Mouse (Mus musculus) stomach, embryonic 16.5 days (tissue): ENCODE data around the gene Tbc1d22b. TPM values are rescaled to one million over a fixed set of nuclear protein-coding genes. Genes with fewer than 3 reads are reported as not detected.

Experiments
- ATAC-seq: fragments of 200-750 bp; cut with Nextera tagmentation; 2 replicates; pipeline ENCODE4 v1.8.0; 2017; ENCODE audit warnings: moderate number of reproducible peaks, moderate TSS enrichment; ENCODE audit not compliant: insufficient read depth, low FRiP score
- H3K27ac ChIP-seq: fragments of 300-500 bp; sonication (generic); 2 replicates; pipeline ENCODE4 v1.5.1; 2014; ENCODE audit warnings: low read length
- H3K27me3 ChIP-seq: fragments of 300-500 bp; sonication (generic); 2 replicates; pipeline ENCODE4 v1.6.1; 2014; ENCODE audit warnings: low read length, control low read depth, mixed read lengths; ENCODE audit not compliant: control insufficient read depth, insufficient read depth
- H3K36me3 ChIP-seq: fragments of 300-500 bp; sonication (generic); 2 replicates; pipeline ENCODE4 v1.6.1; 2014; ENCODE audit warnings: low read length; ENCODE audit not compliant: control insufficient read depth, insufficient read depth
- H3K4me1 ChIP-seq: fragments of 300-500 bp; sonication (generic); 2 replicates; pipeline ENCODE4 v1.6.1; 2014; ENCODE audit warnings: low read length, control low read depth, mixed read lengths; ENCODE audit not compliant: control insufficient read depth, insufficient read depth
- H3K4me2 ChIP-seq: fragments of 300-500 bp; sonication (generic); 2 replicates; pipeline ENCODE4 v1.6.1; 2014; ENCODE audit warnings: low read depth, low read length, mixed read lengths
- H3K4me3 ChIP-seq: fragments of 300-500 bp; sonication (generic); replicated peaks from 2 replicates; pipeline ENCODE4 v1.5.1; 2014; ENCODE audit warnings: mild to moderate bottlenecking, low read length
- H3K9ac ChIP-seq: fragments of 300-500 bp; sonication (generic); 2 replicates; pipeline ENCODE4 v1.6.1; 2014; ENCODE audit warnings: low read length
- H3K9me3 ChIP-seq: fragments of 300-500 bp; sonication (generic); replicated peaks from 2 replicates; pipeline ENCODE4 v1.6.1; 2016; ENCODE audit warnings: low read length, control low read depth; ENCODE audit not compliant: control insufficient read depth
- WGBS: fragments of 180-500 bp; shearing (Covaris S2); extraction: QIAGEN DNeasy Blood & Tissue Kit; methylation state at CpG from one replicate; pipeline ENCODE4 v1.1.7; 2014; 5-methylcytosine and 5-hydroxymethylcytosine counted together
- polyA plus RNA-seq: library from polyadenylated mRNA; unstranded; fragments of >200 nt; fragmentation: Nextera tagmentation; extraction: Ambion mirVana; gene quantifications from 2 replicates; pipeline ENCODE4 v1.2.1, GENCODE M21; 2015

The Tbc1d22b gene
- polyA plus RNA-seq, 1 experiment from 2014 or later: 12.2 TPM

DNA sequence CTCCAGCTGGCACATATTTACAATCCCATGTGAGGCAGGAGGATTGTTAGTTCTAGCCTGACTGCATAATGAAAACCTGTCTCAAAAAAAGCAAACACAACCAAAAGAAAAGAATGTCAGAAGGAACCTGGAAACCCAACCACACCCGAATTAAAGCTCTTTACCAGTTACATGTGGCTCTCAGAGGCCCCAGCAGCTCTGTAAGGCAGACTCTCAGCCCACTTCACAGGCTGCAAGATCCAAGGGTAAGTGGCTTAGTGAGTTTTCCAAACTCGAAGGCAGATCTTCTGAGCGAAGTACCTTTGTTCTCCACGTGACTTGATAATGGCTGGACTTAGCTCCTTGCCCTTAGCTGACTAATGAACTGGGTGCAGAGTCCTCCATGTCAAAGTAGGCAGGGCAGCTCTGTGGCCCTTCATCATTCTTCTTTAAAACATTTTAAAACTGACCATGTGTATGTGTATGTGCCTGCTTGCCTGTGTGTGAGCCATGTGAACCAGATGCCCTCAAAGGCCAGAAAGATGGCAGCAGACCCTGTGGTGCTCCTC is 30.1 kb downstream of the Tbc1d22b start:
- H3K9ac ChIP-seq: no peak overlapping the region
- H3K4me2 ChIP-seq: no peak overlapping the region
- no peaks in the 10 kb centered on the region for H3K9me3 ChIP-seq
- no peaks in the 10 kb centered on the region for H3K4me1 ChIP-seq
- no peak overlapping the region for H3K4me3 ChIP-seq
- no peaks in the 10 kb centered on the region for H3K36me3 ChIP-seq
- H3K27ac ChIP-seq: no peak overlapping the region; the same call in 1 of the 2 replicates
- 69% methylated on average over 4 of the region's 4 CpGs for WGBS
- peak; percentile 56; the same call in 1 of the 2 replicates for ATAC-seq
- H3K27me3 ChIP-seq: no peaks in the 10 kb centered on the region

DNA sequence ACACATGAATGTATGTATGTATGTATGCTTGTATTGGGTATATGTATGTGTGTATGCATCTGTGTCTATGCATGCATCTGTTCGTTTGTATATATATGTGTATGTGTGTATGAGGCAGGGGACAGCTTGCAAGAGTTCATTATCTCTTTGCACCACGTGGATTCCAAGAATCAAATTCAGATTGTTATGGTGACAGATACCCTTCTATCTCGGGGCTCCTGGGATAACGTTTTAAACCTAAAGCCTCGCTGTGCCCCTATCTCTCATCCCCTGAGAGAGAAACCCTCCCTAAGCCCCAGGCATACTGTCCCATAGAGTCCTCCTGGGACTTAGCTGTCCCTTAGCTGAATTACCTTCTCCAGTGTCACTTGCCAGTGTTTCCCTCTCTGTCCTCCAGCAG is 34.0 kb downstream of the Tbc1d22b start:
- H3K9ac ChIP-seq: no peak overlapping the region
- H3K27me3 ChIP-seq: no peaks in the 10 kb centered on the region
- no peak overlapping the region for H3K27ac ChIP-seq
- H3K4me2 ChIP-seq: no peak overlapping the region
- ATAC-seq: no peak
- H3K9me3 ChIP-seq: no peaks in the 10 kb centered on the region
- 75% methylated on average over 5 of the region's 5 CpGs for WGBS
- no peaks in the 10 kb centered on the region for H3K36me3 ChIP-seq
- H3K4me1 ChIP-seq: no peaks in the 10 kb centered on the region
- no peak overlapping the region for H3K4me3 ChIP-seq

DNA sequence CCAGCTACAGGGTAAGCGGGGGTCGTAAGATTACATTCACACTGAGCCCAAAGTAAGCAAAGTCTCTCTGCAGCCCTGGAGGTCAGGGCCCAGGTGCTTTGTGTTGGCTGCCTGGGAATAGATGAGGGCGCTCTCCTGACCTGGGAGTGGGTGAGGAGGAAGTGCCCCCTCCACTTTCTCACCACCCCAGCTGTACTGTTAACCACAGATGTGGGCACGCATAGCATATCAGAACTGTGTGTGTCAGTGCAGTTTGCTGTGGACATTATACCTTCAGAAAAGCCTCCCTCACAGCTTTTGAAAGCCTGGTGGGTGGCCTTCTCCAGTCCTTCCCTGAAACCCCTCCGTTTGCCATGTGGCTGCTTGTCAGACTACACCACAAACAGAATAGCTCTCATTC is 34.7 kb downstream of the Tbc1d22b start:
- no peaks in the 10 kb centered on the region for H3K36me3 ChIP-seq
- no peak overlapping the region for H3K9ac ChIP-seq
- WGBS: 52% methylated on average over 5 of the region's 5 CpGs
- H3K27ac ChIP-seq: no peak overlapping the region
- H3K4me1 ChIP-seq: peaks cover 3% of the 10 kb centered on the region; the same call in 1 of the 2 replicates
- no peak overlapping the region for H3K4me2 ChIP-seq
- no peaks in the 10 kb centered on the region for H3K27me3 ChIP-seq
- no peak overlapping the region for H3K4me3 ChIP-seq
- ATAC-seq: no peak
- no peaks in the 10 kb centered on the region for H3K9me3 ChIP-seq

DNA sequence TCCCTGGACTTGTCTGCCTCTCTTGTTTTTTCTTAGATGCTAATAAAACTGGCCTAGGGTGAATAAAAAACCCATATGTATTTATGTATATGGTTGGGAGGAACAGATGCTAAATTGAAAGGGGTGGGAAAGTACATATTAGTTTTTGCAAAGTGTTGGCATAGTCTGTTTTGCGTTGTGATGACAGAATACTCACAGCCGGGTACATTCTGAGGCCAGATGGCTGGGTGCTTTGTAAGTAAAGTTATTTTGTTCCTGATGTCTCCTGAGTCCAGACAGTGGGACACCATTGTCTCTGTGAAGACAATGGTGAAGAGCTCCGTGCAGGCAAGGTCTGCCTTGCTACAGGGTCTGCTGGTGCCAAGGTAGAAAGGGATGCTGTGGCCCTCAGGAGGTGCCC is 35.2 kb downstream of the Tbc1d22b start:
- Histone ChIP-seq H3K36me3 (no peaks in the 10 kb centered on the region), H3K4me3 (no peak overlapping the region), H3K4me1 (peaks cover 3% of the 10 kb centered on the region; the same call in 1 of the 2 replicates), H3K4me2 (no peak overlapping the region), H3K9ac (no peak overlapping the region), H3K27ac (no peak overlapping the region), H3K27me3 (no peaks in the 10 kb centered on the region), H3K9me3 (no peaks in the 10 kb centered on the region)
- 83% methylated on average over 3 of the region's 3 CpGs for WGBS
- ATAC-seq: no peak

DNA sequence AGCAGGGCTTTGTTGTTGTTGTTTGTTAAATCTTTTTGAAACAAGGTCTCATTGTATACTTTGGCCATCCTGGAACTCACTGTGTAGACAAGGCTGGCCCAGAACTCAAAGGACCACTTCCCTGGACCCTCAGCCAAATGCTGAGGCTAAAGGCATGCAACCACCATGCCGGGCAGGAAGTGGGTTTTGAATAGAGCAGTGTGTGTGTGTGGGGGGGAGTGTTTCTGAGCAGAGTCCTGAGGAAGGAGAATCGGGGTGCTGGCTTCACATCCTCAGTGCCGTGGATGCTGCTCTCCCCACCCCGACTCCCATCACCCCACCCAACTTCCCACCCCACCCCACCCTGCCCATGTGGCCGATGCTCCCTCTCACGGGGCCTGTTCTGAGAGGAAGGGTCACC is 35.9 kb downstream of the Tbc1d22b start:
- Histone ChIP-seq H3K27me3 (no peaks in the 10 kb centered on the region), H3K9me3 (no peaks in the 10 kb centered on the region), H3K4me1 (peaks cover 3% of the 10 kb centered on the region; the same call in 1 of the 2 replicates), H3K4me2 (no peak overlapping the region), H3K4me3 (no peak overlapping the region), H3K36me3 (no peaks in the 10 kb centered on the region), H3K9ac (no peak overlapping the region), H3K27ac (no peak overlapping the region)
- whole genome bisulfite sequencing: 84% methylated on average over 6 of the region's 6 CpGs
- no peak for ATAC-seq

DNA sequence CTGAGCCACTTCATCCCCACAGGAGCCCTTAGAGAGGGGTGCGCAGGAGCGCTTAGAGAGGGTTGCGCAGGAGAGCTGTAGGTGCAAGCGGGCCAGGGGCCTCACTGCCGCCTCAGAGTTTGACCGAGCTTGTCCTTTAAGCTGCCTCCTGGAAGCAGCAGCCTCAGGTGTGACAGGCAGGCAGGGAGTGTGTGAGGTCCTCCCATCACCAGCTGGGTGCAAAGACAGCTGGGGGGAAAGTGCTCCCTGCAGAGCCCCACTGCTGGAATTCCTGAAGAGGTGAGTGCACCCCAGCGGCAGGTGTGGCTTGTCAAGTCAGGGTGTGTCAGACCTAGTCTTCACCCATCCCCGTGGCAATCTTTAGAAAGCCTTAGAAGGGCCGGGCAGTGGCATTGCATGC is 37.3 kb downstream of the Tbc1d22b start:
- Histone ChIP-seq H3K9me3 (no peaks in the 10 kb centered on the region), H3K4me2 (no peak overlapping the region), H3K9ac (no peak overlapping the region), H3K27me3 (no peaks in the 10 kb centered on the region), H3K4me1 (peaks cover 3% of the 10 kb centered on the region; the same call in 1 of the 2 replicates), H3K27ac (no peak overlapping the region), H3K4me3 (no peak overlapping the region), H3K36me3 (no peaks in the 10 kb centered on the region)
- ATAC-seq: 0 out of 2 replicates have a peak, but pooled peaks have one; percentile 25
- WGBS: 65% methylated on average over 9 of the region's 9 CpGs

DNA sequence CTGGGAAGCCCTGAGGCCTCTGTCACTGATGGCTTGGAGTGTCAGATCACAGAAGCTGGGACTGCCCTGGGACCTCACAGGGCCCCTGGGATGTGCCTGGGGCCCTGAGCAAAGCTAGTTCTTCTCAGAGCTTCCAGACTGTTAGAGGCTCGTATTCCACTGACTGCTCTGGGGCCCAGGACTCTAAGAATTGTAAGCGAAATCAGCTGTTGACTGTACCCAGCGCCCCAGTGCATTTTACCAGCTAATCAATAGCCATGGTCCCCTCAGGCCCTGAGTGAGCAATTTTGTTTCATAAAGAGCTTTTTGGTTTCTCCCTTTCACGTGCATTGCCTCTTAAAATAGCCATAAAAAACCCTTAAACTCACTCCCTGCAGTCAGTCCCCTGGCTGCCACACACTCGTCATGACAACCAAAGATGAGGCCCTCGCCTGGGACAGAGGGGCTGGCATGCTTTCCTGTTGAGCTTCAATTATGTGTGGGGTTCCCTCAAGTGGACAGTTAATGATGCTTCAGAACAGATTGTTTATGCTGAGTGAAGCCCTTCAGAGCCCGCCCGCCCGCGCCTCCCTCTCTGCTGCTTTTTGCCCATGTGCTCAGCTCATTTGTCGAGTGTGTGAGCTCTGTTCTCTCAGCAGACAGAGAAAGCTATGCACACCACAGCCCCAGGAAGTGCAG is 39.8 kb downstream of the Tbc1d22b start:
- ATAC-seq: 0 out of 2 replicates have a peak, but pooled peaks have one; percentile 18

DNA sequence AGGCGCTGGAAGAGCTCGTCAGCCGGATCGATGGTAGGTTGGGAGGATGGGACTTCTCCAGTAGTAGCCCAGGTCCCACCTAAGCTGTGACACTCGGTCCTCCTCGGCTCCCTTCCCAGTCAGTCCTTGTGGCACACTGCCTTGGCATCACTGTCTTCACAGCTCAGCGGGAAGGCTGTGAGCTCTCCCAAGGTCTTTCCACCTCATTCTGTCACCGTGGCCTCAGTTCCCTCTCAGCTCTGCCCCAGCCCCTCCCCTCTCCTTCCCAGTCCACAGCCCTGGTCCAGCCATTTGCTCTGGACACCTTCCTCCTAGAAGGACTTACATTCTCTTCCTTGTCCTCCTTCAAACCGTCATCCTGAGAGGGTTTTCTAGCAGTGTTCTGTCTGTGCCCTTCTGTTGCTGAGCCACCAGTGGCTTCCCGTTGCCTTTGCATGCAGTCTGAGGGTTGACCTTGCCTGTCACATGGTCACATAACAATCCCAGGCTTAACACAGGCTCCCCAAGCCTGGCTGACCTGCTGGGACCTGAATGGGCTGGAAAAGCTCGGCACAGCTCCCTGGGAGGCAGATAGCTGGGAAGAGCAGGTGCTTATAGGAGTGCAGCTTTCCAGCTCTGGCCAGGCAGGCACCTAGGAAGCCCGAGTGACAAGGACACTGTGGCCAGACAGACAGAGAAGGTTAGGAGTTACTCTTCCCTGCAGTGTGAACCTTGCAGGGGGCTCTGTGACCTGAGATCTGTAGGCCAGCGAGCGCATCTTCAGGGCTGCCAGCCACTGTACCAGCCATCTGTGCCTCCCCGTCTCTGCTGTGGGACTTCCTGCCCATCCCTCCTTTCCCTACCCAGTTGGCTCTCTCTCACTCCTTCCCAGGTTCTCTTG is 46.5 kb downstream of the Tbc1d22b start:
- WGBS: 81% methylated on average over 15 of the region's 15 CpGs
- no peak for ATAC-seq
- H3K4me2 ChIP-seq: no peak overlapping the region

More for the DNA sequence above, 39.8 kb downstream of the Tbc1d22b start:
- Histone ChIP-seq H3K4me2 (no peak overlapping the region), H3K36me3 (no peaks in the 10 kb centered on the region), H3K4me1 (peaks cover 3% of the 10 kb centered on the region; the same call in 1 of the 2 replicates), H3K9me3 (no peaks in the 10 kb centered on the region), H3K27ac (no peak overlapping the region), H3K9ac (no peak overlapping the region), H3K4me3 (no peak overlapping the region), H3K27me3 (no peaks in the 10 kb centered on the region)
- WGBS: 54% methylated on average over 11 of the region's 11 CpGs

DNA sequence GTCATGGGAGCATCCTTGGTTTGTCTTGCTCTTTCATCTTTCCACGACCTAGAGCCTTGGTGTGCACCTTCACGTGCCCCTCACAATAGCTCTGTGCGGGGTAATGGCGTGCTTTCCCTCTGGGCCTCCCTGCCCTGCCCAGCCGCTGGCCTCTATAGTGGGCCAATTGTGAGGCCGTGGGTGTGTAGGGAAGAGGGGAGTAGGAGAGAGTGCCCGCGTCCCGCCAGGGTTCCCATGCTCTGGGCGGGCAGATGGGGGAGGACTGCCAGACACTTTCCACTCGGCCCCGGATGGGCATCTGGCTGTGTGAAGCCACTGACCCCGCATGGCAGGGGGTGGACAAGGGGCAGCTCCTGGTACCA is 47.2 kb downstream of the Tbc1d22b start:
- no peak overlapping the region for H3K9ac ChIP-seq
- peaks cover 10% of the 10 kb centered on the region for H3K36me3 ChIP-seq
- no peaks in the 10 kb centered on the region for H3K9me3 ChIP-seq
- no peak for ATAC-seq
- H3K27ac ChIP-seq: no peak overlapping the region
- H3K4me1 ChIP-seq: no peaks in the 10 kb centered on the region
- H3K4me2 ChIP-seq: no peak overlapping the region
- no peak overlapping the region for H3K4me3 ChIP-seq
- WGBS: 87% methylated on average over 13 of the region's 13 CpGs
- H3K27me3 ChIP-seq: no peaks in the 10 kb centered on the region

More for the DNA sequence above, 46.5 kb downstream of the Tbc1d22b start:
- Histone ChIP-seq H3K27me3 (no peaks in the 10 kb centered on the region), H3K9ac (no peak overlapping the region), H3K4me1 (no peaks in the 10 kb centered on the region), H3K9me3 (no peaks in the 10 kb centered on the region), H3K4me3 (no peak overlapping the region), H3K36me3 (peaks cover 6% of the 10 kb centered on the region; the same call in 1 of the 2 replicates), H3K27ac (no peak overlapping the region)
